8 mouse cellular contexts compared by ENCODE assay signal in the genomic region with DNA sequence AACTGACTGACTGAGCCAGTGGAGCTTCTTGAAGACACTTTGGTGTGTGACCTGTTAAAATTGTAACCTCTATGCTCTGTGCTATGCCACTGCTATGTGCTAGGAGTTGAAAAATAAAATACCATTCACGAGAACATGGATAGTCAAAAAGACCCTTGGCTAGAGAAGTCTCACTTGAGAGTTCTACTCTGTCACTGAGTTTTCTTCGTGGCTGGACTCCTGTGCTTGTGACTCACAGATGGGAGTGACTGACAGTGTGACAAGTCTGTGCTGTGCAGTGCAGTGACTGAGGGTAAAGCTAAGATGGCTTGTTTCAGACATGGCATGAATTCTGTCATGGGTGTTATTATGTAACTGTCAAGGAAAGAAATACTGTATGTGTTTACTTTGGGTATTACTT. TPM values are rescaled to one million over a fixed set of nuclear protein-coding genes. Genes with fewer than 3 reads are reported as not detected.
A peak's percentile ranks its signal among the peaks of the same experiment; 100 is the strongest.
DNase-seq lines count a peak whose midpoint lies in the region; ATAC-seq and TF ChIP-seq lines count a peak whose summit lies in the region.

No protein-coding gene starts in this region.

- peak overlapping the region; percentile 41 for H3K4me2 ChIP-seq in lung, embryonic 16.5 days (ENCODE audit: low read depth, low read length)
- peak overlapping the region; percentile 44 for H3K4me2 ChIP-seq in forebrain, embryonic 12.5 days
- H3K4me2 ChIP-seq in limb, embryonic 13.5 days (replicated peaks): peak overlapping the region; percentile 48

- no peak overlapping the region for H3K27ac ChIP-seq in lung, embryonic 16.5 days (ENCODE audit: low read length)
- H3K27ac ChIP-seq in forebrain, embryonic 12.5 days: no peak overlapping the region
- H3K27ac ChIP-seq in limb, embryonic 13.5 days: no peak overlapping the region
- peak overlapping the region; percentile 83 for H3K27ac ChIP-seq in small intestine, adult 2 months (ENCODE audit: insufficient read depth, low read depth, low read length)

- no peak for TF ChIP-seq POLR2A in lung, adult 2 months (IDR thresholded peaks at IDR 0.05; ENCODE audit: borderline replicate concordance, extremely low read depth, low read depth, low read length)
- TF ChIP-seq POLR2A in small intestine, adult 2 months (IDR thresholded peaks at IDR 0.05; ENCODE audit: low read depth, low read length): no peak

- TF ChIP-seq CTCF in lung, adult 2 months (IDR thresholded peaks at IDR 0.05; ENCODE audit: insufficient read depth, low read length): no peak
- TF ChIP-seq CTCF in small intestine, adult 2 months (IDR thresholded peaks at IDR 0.05; ENCODE audit: extremely low read depth, insufficient read length, insufficient replicate concordance, low read depth, low read length): no peak

- H3K4me1 ChIP-seq in lung, embryonic 16.5 days (replicated peaks; ENCODE audit: control insufficient read depth, insufficient read depth, low read length): peaks cover 34% of the 10 kb centered on the region
- H3K4me1 ChIP-seq in lung, adult 2 months (ENCODE audit: control insufficient read depth, insufficient read depth, low read length): peaks cover 22% of the 10 kb centered on the region
- H3K4me1 ChIP-seq in forebrain, embryonic 12.5 days: peaks cover 44% of the 10 kb centered on the region
- H3K4me1 ChIP-seq in limb, embryonic 13.5 days: peaks cover 45% of the 10 kb centered on the region
- peaks cover 20% of the 10 kb centered on the region for H3K4me1 ChIP-seq in small intestine, adult 2 months (ENCODE audit: control insufficient read depth, insufficient read depth, insufficient read length, low read length)

- H3K9ac ChIP-seq in lung, embryonic 16.5 days (ENCODE audit: low read length): peak overlapping the region; percentile 17
- no peak overlapping the region for H3K9ac ChIP-seq in forebrain, embryonic 12.5 days
- peak overlapping the region; percentile 14; the same call in 1 of the 2 replicates for H3K9ac ChIP-seq in limb, embryonic 13.5 days

- DNase-seq in lung, adult 2 months: no peak
- DNase-seq in urinary bladder, adult 18-20 months (ENCODE audit: low spot score in 2 of 2): no peak
- no peak for DNase-seq in thymus, postnatal 25 days
- no peak for DNase-seq in urinary bladder, postnatal 4 days (ENCODE audit: low spot score in 2 of 2)

- H3K36me3 ChIP-seq in lung, embryonic 16.5 days (ENCODE audit: control insufficient read depth, insufficient read depth, low read length): no peaks in the 10 kb centered on the region
- H3K36me3 ChIP-seq in forebrain, embryonic 12.5 days (replicated peaks): no peaks in the 10 kb centered on the region
- no peaks in the 10 kb centered on the region for H3K36me3 ChIP-seq in limb, embryonic 13.5 days
- H3K36me3 ChIP-seq in small intestine, adult 2 months (ENCODE audit: control insufficient read depth, insufficient read depth, low read length): no peaks in the 10 kb centered on the region

- no peaks in the 10 kb centered on the region for H3K27me3 ChIP-seq in lung, embryonic 16.5 days (ENCODE audit: control insufficient read depth, insufficient read depth, low read depth, low read length)
- no peaks in the 10 kb centered on the region for H3K27me3 ChIP-seq in forebrain, embryonic 12.5 days
- no peaks in the 10 kb centered on the region for H3K27me3 ChIP-seq in limb, embryonic 13.5 days
- H3K27me3 ChIP-seq in small intestine, adult 2 months (ENCODE audit: control insufficient read depth, insufficient read depth, low read length): no peaks in the 10 kb centered on the region

- no peak for ATAC-seq in lung, embryonic 16.5 days (ENCODE audit: low read depth)
- no peak for ATAC-seq in forebrain, embryonic 12.5 days (ENCODE audit: low FRiP score)
- no peak for ATAC-seq in limb, embryonic 13.5 days (ENCODE audit: low FRiP score, low read depth)

- H3K4me3 ChIP-seq in lung, embryonic 16.5 days (ENCODE audit: low read length): peak overlapping the region; percentile 20
- no peak overlapping the region for H3K4me3 ChIP-seq in lung, adult 2 months (replicated peaks; ENCODE audit: extremely low read depth, low read depth, low read length)
- H3K4me3 ChIP-seq in forebrain, embryonic 12.5 days (replicated peaks): 0 out of 2 replicates have a peak overlapping the region, but pooled peaks have one; percentile 10
- peak overlapping the region; percentile 16 for H3K4me3 ChIP-seq in limb, embryonic 13.5 days
- H3K4me3 ChIP-seq in small intestine, adult 2 months (ENCODE audit: low read depth, low read length): no peak overlapping the region

- no peaks in the 10 kb centered on the region for H3K9me3 ChIP-seq in lung, embryonic 16.5 days (ENCODE audit: control insufficient read depth, low read length)
- no peaks in the 10 kb centered on the region for H3K9me3 ChIP-seq in forebrain, embryonic 12.5 days
- no peaks in the 10 kb centered on the region for H3K9me3 ChIP-seq in limb, embryonic 13.5 days

- 19% methylated on average over 2 of the region's 2 CpGs for WGBS in lung, embryonic 16.5 days
- 15% methylated on average over 2 of the region's 2 CpGs for WGBS in lung, adult 2 months
- 75% methylated on average over 2 of the region's 2 CpGs for WGBS in forebrain, embryonic 12.5 days
- 44% methylated on average over 2 of the region's 2 CpGs for WGBS in limb, embryonic 13.5 days
- WGBS in small intestine, adult 2 months: 15% methylated on average over 2 of the region's 2 CpGs

RNA-seq across cellular contexts. Expression of gene Dyrk1a, which starts 2.6 kb away (rescaled TPM):
- 8.0 and 9.0 TPM in 2 replicates for polyA plus RNA-seq in lung, embryonic 16.5 days (2015; fragmentation: Nextera tagmentation; extraction: Ambion mirVana)
- polyA plus RNA-seq in lung, adult 2 months (2012; rRNA removed): 26.1 and 32.4 TPM in 2 replicates
- polyA plus RNA-seq in forebrain, embryonic 12.5 days (2016; fragmentation: Nextera tagmentation; extraction: Ambion mirVana): 12.0 and 12.8 TPM in 2 replicates
- polyA plus RNA-seq in limb, embryonic 13.5 days (2015; fragmentation: Nextera tagmentation; extraction: Ambion mirVana): 10.3 and 11.5 TPM in 2 replicates
- 15.9 and 32.1 TPM in 2 replicates for polyA plus RNA-seq in small intestine, adult 2 months (2012; rRNA removed)

RNA-seq across cellular contexts. Expression of gene Vps26c, which starts 45.8 kb away (rescaled TPM):
- 57.8 and 68.0 TPM in 2 replicates for polyA plus RNA-seq in lung, embryonic 16.5 days (2015; fragmentation: Nextera tagmentation; extraction: Ambion mirVana)
- polyA plus RNA-seq in lung, adult 2 months (2012; rRNA removed): 25.8 and 40.7 TPM in 2 replicates
- 53.3 and 55.6 TPM in 2 replicates for polyA plus RNA-seq in forebrain, embryonic 12.5 days (2016; fragmentation: Nextera tagmentation; extraction: Ambion mirVana)
- 55.2 and 60.2 TPM in 2 replicates for polyA plus RNA-seq in limb, embryonic 13.5 days (2015; fragmentation: Nextera tagmentation; extraction: Ambion mirVana)
- polyA plus RNA-seq in small intestine, adult 2 months (2012; rRNA removed): 13.6 and 16.6 TPM in 2 replicates

Comparison
In these comparisons a context has a peak if more than half of its experiments do, and no peak if none do; other contexts are left out.
1. H3K4me3 ChIP-seq: peak in lung, embryonic 16.5 days (single experiment), forebrain, embryonic 12.5 days (single experiment) and limb, embryonic 13.5 days (single experiment); none in lung, adult 2 months (single experiment) and small intestine, adult 2 months (single experiment).
2. Peak in every context shown above with its lines, with median percentiles within 50 percentile points of each other: H3K4me2 ChIP-seq.